Mouse (Mus musculus): Measurements from ENCODE around the gene Slc4a3. TPM values are rescaled to one million over a fixed set of nuclear protein-coding genes. Genes with fewer than 3 reads are reported as not detected.
A peak's percentile ranks its signal among the peaks of the same experiment; 100 is the strongest.

The Slc4a3 gene
- polyA plus RNA-seq, 1 experiment from 2014 or later: 9.3 TPM

- WGBS: 87% methylated on average over 17 of the region's 17 CpGs
- Histone ChIP-seq H3K27me3 (ENCODE audit: control insufficient read depth, insufficient read depth, low read length) (no peaks in the 10 kb centered on the region), H3K4me2 (ENCODE audit: low read depth, severe bottlenecking) (no peak overlapping the region), H3K9me3 (ENCODE audit: control insufficient read depth, low read length) (no peaks in the 10 kb centered on the region), H3K36me3 (ENCODE audit: control insufficient read depth, insufficient read depth, low read length) (peaks cover 5% of the 10 kb centered on the region), H3K4me1 (ENCODE audit: control insufficient read depth, insufficient read depth, low read length) (peaks cover 9% of the 10 kb centered on the region), H3K27ac (replicated peaks; ENCODE audit: low read depth, low read length) (no peak overlapping the region), H3K4me3 (ENCODE audit: low read depth, low read length) (no peak overlapping the region), H3K9ac (ENCODE audit: low read length) (no peak overlapping the region)
- ATAC-seq (ENCODE audit: insufficient number of reproducible peaks, low FRiP score, low TSS enrichment, low read depth) (no peak), DNase-seq (ENCODE audit: low spot score) (no peak)
Measured at GRCm38 (mm10) chr1:75549289-75550279, 3.5 kb downstream of the Slc4a3 start.

- 89% methylated on average over 15 of the region's 15 CpGs for WGBS
- no peak overlapping the region for H3K27ac ChIP-seq (replicated peaks; ENCODE audit: low read depth, low read length)
- peaks cover 9% of the 10 kb centered on the region for H3K4me1 ChIP-seq (ENCODE audit: control insufficient read depth, insufficient read depth, low read length)
- H3K27me3 ChIP-seq (ENCODE audit: control insufficient read depth, insufficient read depth, low read length): no peaks in the 10 kb centered on the region
- H3K4me2 ChIP-seq (ENCODE audit: low read depth, severe bottlenecking): no peak overlapping the region
- DNase-seq (ENCODE audit: low spot score): no peak
- H3K9me3 ChIP-seq (ENCODE audit: control insufficient read depth, low read length): no peaks in the 10 kb centered on the region
- no peak overlapping the region for H3K4me3 ChIP-seq (ENCODE audit: low read depth, low read length)
- no peak for ATAC-seq (ENCODE audit: insufficient number of reproducible peaks, low FRiP score, low TSS enrichment, low read depth)
- H3K36me3 ChIP-seq (ENCODE audit: control insufficient read depth, insufficient read depth, low read length): peaks cover 5% of the 10 kb centered on the region
- H3K9ac ChIP-seq (ENCODE audit: low read length): no peak overlapping the region
Measured at GRCm38 (mm10) chr1:75550586-75550985, 4.5 kb downstream of the Slc4a3 start.

DNA sequence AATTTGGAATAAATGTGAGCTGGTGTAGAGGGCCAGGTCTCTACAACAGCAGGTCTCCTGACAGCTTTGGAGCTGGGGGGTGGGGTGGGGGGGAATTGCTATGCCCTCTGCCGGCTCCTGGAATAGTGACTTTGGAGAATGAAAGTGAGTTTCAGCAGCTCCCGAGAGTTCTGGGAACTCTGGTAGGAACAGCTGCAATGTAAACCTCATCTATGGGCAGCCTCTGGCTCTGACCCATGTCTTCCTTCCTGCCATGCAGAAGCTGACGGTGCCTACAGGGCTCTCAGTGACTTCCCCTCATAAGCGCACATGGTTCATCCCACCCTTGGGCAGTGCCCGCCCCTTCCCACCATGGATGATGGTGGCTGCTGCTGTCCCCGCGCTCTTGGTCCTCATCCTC is 9.6 kb downstream of the Slc4a3 start:
- Histone ChIP-seq H3K4me2 (ENCODE audit: low read depth, severe bottlenecking) (no peak overlapping the region), H3K9ac (ENCODE audit: low read length) (no peak overlapping the region), H3K27me3 (ENCODE audit: control insufficient read depth, insufficient read depth, low read length) (no peaks in the 10 kb centered on the region), H3K4me3 (ENCODE audit: low read depth, low read length) (no peak overlapping the region), H3K9me3 (ENCODE audit: control insufficient read depth, low read length) (no peaks in the 10 kb centered on the region), H3K4me1 (ENCODE audit: control insufficient read depth, insufficient read depth, low read length) (peaks cover 3% of the 10 kb centered on the region; the same call in 1 of the 2 replicates), H3K36me3 (ENCODE audit: control insufficient read depth, insufficient read depth, low read length) (peaks cover 7% of the 10 kb centered on the region), H3K27ac (replicated peaks; ENCODE audit: low read depth, low read length) (no peak overlapping the region)
- ATAC-seq (ENCODE audit: insufficient number of reproducible peaks, low FRiP score, low TSS enrichment, low read depth): no peak
- WGBS: 90% methylated on average over 7 of the region's 7 CpGs
- no peak for DNase-seq (ENCODE audit: low spot score)

DNA sequence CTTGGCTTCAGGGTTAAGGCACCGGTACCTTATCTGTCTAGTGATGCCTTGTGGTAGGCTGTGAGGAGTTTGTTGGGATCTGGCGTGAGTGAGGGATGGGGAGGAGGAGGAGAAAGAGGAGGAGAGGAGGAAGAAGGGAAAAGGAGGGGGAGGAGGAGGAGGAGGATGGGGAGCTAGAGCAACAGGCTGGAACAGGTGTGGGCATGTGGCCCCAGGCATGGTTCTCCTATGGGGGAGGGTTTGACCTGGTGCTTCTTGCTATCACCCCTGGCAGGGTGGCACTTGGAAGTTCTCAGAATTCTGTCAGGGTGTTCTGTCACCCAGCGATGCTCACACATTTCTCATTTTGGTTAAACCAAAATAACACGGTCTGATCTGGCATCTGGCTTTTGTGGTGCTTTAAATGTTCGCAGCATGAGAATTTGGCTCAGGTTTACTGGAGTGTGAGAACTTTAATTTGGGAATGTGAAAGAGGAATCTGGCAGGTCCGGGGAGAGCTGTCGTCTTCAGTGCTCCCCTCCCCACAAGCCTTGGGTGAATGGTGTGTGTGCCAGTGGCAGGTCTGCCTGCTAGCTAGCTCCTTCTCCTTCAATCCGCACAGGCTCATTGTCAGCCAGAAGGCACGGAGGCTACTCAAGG is 10.2 kb downstream of the Slc4a3 start:
- Histone ChIP-seq H3K4me1 (ENCODE audit: control insufficient read depth, insufficient read depth, low read length) (peaks cover 3% of the 10 kb centered on the region; the same call in 1 of the 2 replicates), H3K4me3 (ENCODE audit: low read depth, low read length) (no peak overlapping the region), H3K36me3 (ENCODE audit: control insufficient read depth, insufficient read depth, low read length) (peaks cover 7% of the 10 kb centered on the region), H3K9me3 (ENCODE audit: control insufficient read depth, low read length) (no peaks in the 10 kb centered on the region), H3K27me3 (ENCODE audit: control insufficient read depth, insufficient read depth, low read length) (no peaks in the 10 kb centered on the region), H3K9ac (ENCODE audit: low read length) (no peak overlapping the region), H3K27ac (replicated peaks; ENCODE audit: low read depth, low read length) (no peak overlapping the region), H3K4me2 (ENCODE audit: low read depth, severe bottlenecking) (no peak overlapping the region)
- 86% methylated on average over 9 of the region's 9 CpGs for WGBS
- DNase-seq (ENCODE audit: low spot score): no peak
- ATAC-seq (ENCODE audit: insufficient number of reproducible peaks, low FRiP score, low TSS enrichment, low read depth): no peak

DNA sequence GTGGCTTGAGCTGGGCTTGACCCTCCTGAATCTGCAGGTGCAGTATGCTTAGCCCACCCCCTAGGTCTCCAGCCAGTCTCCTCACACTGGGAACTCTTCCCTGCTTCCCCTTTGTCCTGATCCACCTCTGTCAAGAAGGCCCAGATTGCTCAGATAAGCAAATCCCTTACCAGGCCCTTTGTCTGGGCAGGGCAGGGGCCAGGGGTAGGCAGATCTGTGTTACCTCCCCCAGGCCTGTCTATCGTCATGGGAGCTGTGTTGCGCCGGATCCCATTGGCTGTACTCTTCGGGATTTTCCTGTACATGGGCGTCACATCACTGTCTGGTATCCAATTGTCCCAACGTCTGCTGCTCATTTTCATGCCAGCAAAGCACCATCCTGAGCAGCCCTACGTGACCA is 11.0 kb downstream of the Slc4a3 start:
- H3K27ac ChIP-seq (replicated peaks; ENCODE audit: low read depth, low read length): no peak overlapping the region
- no peak for DNase-seq (ENCODE audit: low spot score)
- no peak overlapping the region for H3K9ac ChIP-seq (ENCODE audit: low read length)
- peaks cover 3% of the 10 kb centered on the region; the same call in 1 of the 2 replicates for H3K36me3 ChIP-seq (ENCODE audit: control insufficient read depth, insufficient read depth, low read length)
- no peak overlapping the region for H3K4me3 ChIP-seq (ENCODE audit: low read depth, low read length)
- no peak for ATAC-seq (ENCODE audit: insufficient number of reproducible peaks, low FRiP score, low TSS enrichment, low read depth)
- H3K4me2 ChIP-seq (ENCODE audit: low read depth, severe bottlenecking): no peak overlapping the region
- 90% methylated on average over 7 of the region's 7 CpGs for WGBS
- no peaks in the 10 kb centered on the region for H3K27me3 ChIP-seq (ENCODE audit: control insufficient read depth, insufficient read depth, low read length)
- no peaks in the 10 kb centered on the region for H3K9me3 ChIP-seq (ENCODE audit: control insufficient read depth, low read length)
- peaks cover 3% of the 10 kb centered on the region; the same call in 1 of the 2 replicates for H3K4me1 ChIP-seq (ENCODE audit: control insufficient read depth, insufficient read depth, low read length)

- Histone ChIP-seq H3K4me3 (ENCODE audit: low read depth, low read length) (no peak overlapping the region), H3K27me3 (ENCODE audit: control insufficient read depth, insufficient read depth, low read length) (no peaks in the 10 kb centered on the region), H3K9me3 (ENCODE audit: control insufficient read depth, low read length) (peaks cover 2% of the 10 kb centered on the region; the same call in 1 of the 2 replicates), H3K4me1 (ENCODE audit: control insufficient read depth, insufficient read depth, low read length) (peaks cover 3% of the 10 kb centered on the region; the same call in 1 of the 2 replicates), H3K9ac (ENCODE audit: low read length) (no peak overlapping the region), H3K4me2 (ENCODE audit: low read depth, severe bottlenecking) (no peak overlapping the region), H3K36me3 (ENCODE audit: control insufficient read depth, insufficient read depth, low read length) (0 out of 2 replicates have a peak, but pooled peaks cover 2% of the 10 kb centered on the region), H3K27ac (replicated peaks; ENCODE audit: low read depth, low read length) (no peak overlapping the region)
- DNase-seq (ENCODE audit: low spot score) (no peak), ATAC-seq (ENCODE audit: insufficient number of reproducible peaks, low FRiP score, low TSS enrichment, low read depth) (no peak)
- WGBS: 84% methylated on average over 18 of the region's 18 CpGs
Measured at GRCm38 (mm10) chr1:75558388-75559178, 12.5 kb downstream of the Slc4a3 start.

GRCm38 (mm10) chr1:75559212-75559925 is 13.3 kb downstream of the Slc4a3 start:
- H3K27me3 ChIP-seq (ENCODE audit: control insufficient read depth, insufficient read depth, low read length): no peaks in the 10 kb centered on the region
- 0 out of 2 replicates have a peak, but pooled peaks cover 2% of the 10 kb centered on the region for H3K36me3 ChIP-seq (ENCODE audit: control insufficient read depth, insufficient read depth, low read length)
- H3K4me2 ChIP-seq (ENCODE audit: low read depth, severe bottlenecking): peak overlapping the region; percentile 22
- no peak overlapping the region for H3K27ac ChIP-seq (replicated peaks; ENCODE audit: low read depth, low read length)
- H3K4me3 ChIP-seq (ENCODE audit: low read depth, low read length): no peak overlapping the region
- peak; percentile 87 for ATAC-seq (ENCODE audit: insufficient number of reproducible peaks, low FRiP score, low TSS enrichment, low read depth)
- peaks cover 3% of the 10 kb centered on the region; the same call in 1 of the 2 replicates for H3K4me1 ChIP-seq (ENCODE audit: control insufficient read depth, insufficient read depth, low read length)
- H3K9ac ChIP-seq (ENCODE audit: low read length): 0 out of 2 replicates have a peak overlapping the region, but pooled peaks have one; percentile 12
- peak; percentile 99 for DNase-seq (ENCODE audit: low spot score)
- H3K9me3 ChIP-seq (ENCODE audit: control insufficient read depth, low read length): peaks cover 2% of the 10 kb centered on the region; the same call in 1 of the 2 replicates
- 8% methylated on average over 17 of the region's 17 CpGs for WGBS

Data from limb, embryonic 11.5 days (tissue).